Mouse (Mus musculus): ENCODE measurements around the gene Zwint. TPM values are rescaled to one million over a fixed set of nuclear protein-coding genes. Genes with fewer than 3 reads are reported as not detected.

Zwint gene
- polyA plus RNA-seq (2014; fragmentation: Illumina TruSeq; extraction: RNeasy Lipid Tissue Mini Kit (QIAGEN cat#74804); ENCODE audit: low read depth, low replicate concordance) = 60.8 TPM

DNA sequence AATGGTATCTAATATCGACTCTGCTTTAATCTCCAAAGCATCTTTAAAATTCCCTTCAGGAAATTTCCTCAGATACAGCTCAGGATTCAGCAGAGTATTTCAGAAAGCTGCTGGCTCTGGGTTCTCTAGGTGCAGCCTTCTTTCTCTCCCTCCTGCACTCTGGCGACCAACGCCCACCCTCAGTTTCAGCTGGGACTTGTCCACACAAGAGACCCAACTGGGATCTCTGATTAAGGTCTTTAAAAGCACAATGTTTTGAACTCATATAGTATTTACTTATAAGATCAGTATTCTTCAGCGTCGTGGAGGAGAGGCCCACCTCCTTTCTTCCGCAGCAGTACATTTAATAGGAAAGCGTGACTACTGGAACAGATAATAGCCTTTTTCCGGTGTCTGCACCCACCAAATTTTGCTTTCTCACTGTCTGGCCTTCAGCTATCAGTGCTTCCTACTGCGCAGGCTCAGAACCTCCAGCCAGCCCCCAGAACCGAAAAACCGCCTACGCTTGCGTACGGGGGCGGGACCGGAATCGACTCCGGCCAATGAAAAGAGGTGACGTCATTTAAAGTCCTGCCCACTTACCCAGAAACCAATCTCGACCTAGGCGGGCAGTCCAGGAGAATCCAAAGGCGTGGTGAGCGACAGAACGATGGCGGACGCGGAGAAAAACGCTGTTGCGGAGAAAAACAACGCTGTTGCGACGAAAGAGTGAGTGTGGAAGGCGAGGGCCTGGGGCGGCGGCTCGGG, at the start of gene Zwint:
TSS of gene Zwint (plus strand) at position 576 of the 747 bp plus-strand sequence.

Measured in testis, adult 10 weeks (tissue).